Mouse (Mus musculus) c-Kit-negative CD71-positive TER-119-positive erythroid progenitor cells, embryonic 14.5 days (primary cell): ENCODE data around the gene Ccdc171.

Experiments
- DNase-seq: peaks from one replicate; pipeline ENCODE4 v3.0.0-alpha.2; 2013; ENCODE audit warnings: low read depth, low spot score

Ccdc171 gene

GRCm38 (mm10) chr4:83794315-83794922, 269.1 kb downstream of the Ccdc171 start:
- no peak for DNase-seq

- DNase-seq, result no peak
Measured at GRCm38 (mm10) chr4:83794930-83795459, 269.6 kb downstream of the Ccdc171 start.

- no peak for DNase-seq
Measured at GRCm38 (mm10) chr4:83797976-83798375, 272.6 kb downstream of the Ccdc171 start.

GRCm38 (mm10) chr4:83798674-83799430, 273.5 kb downstream of the Ccdc171 start:
- DNase-seq, result no peak

- DNase-seq, result no peak
Measured at GRCm38 (mm10) chr4:83800402-83800801, 275.1 kb downstream of the Ccdc171 start.

GRCm38 (mm10) chr4:83816925-83817324, 291.6 kb downstream of the Ccdc171 start:
- DNase-seq, result no peak

GRCm38 (mm10) chr4:83829718-83830459, 304.5 kb downstream of the Ccdc171 start:
- no peak for DNase-seq

- no peak for DNase-seq
Measured at GRCm38 (mm10) chr4:83830891-83831880, 305.8 kb downstream of the Ccdc171 start.

- DNase-seq, result no peak
Measured at GRCm38 (mm10) chr4:83839077-83839476, 313.7 kb downstream of the Ccdc171 start.

GRCm38 (mm10) chr4:83846304-83846703, 321.0 kb downstream of the Ccdc171 start:
- DNase-seq, result no peak

GRCm38 (mm10) chr4:83853885-83854284, 328.5 kb downstream of the Ccdc171 start:
- no peak for DNase-seq

GRCm38 (mm10) chr4:83861706-83862105, 336.4 kb downstream of the Ccdc171 start:
- DNase-seq, result no peak

GRCm38 (mm10) chr4:83862295-83862694, 336.9 kb downstream of the Ccdc171 start:
- DNase-seq, result no peak

- no peak for DNase-seq
Measured at GRCm38 (mm10) chr4:83876600-83876999, 351.3 kb downstream of the Ccdc171 start.

- DNase-seq, result no peak
Measured at GRCm38 (mm10) chr4:83878236-83878635, 352.9 kb downstream of the Ccdc171 start.

GRCm38 (mm10) chr4:83888459-83889054, 363.2 kb downstream of the Ccdc171 start:
- DNase-seq, result no peak

GRCm38 (mm10) chr4:83902081-83902645, 376.8 kb downstream of the Ccdc171 start:
- no peak for DNase-seq
